Mouse (Mus musculus) CH12.LX (cell line): ENCODE data around the gene Grtp1.

Experiments
- CHD1 ChIP-seq: IDR thresholded peaks from 2 replicates; pipeline ENCODE4 v1.6.1; 2012; ENCODE audit warnings: low read depth, low read length, improper control_type of control experiment, inconsistent platforms
- CTCF ChIP-seq, 2 experiments: IDR thresholded peaks in 1 of 2; conservative IDR thresholded peaks in 1 of 2; 2 replicates each; pipeline ENCODE4 v1.5.1; 2011 to 2012; ENCODE audit warnings: low read depth in 2 of 2, low read length in 2 of 2, improper control_type of control experiment in 1 of 2, inconsistent platforms in 1 of 2, mild to moderate bottlenecking in 1 of 2, moderate library complexity in 1 of 2
- E2F4 ChIP-seq: IDR thresholded peaks from 2 replicates; pipeline ENCODE4 v1.6.1; 2011; ENCODE audit warnings: low read depth, low read length, improper control_type of control experiment; ENCODE audit not compliant: insufficient replicate concordance
- HCFC1 ChIP-seq: IDR thresholded peaks from 2 replicates; pipeline ENCODE4 v1.6.1; 2012; ENCODE audit warnings: low read depth, mild to moderate bottlenecking, inconsistent platforms, low read length, improper control_type of control experiment
- MAFK ChIP-seq: IDR thresholded peaks from 2 replicates; pipeline ENCODE4 v1.6.1; 2011; ENCODE audit warnings: low read length, improper control_type of control experiment; ENCODE audit not compliant: insufficient replicate concordance
- MAZ ChIP-seq: IDR thresholded peaks from 2 replicates; pipeline ENCODE4 v1.6.1; 2012; ENCODE audit warnings: low read depth, mild to moderate bottlenecking, inconsistent platforms, low read length, improper control_type of control experiment, moderate library complexity
- POLR2A ChIP-seq: IDR thresholded peaks from 2 replicates; pipeline ENCODE4 v1.6.1; 2011; ENCODE audit warnings: low read depth, mild to moderate bottlenecking, improper control_type of control experiment, low read length
- ZC3H11A ChIP-seq: IDR thresholded peaks from 2 replicates; pipeline ENCODE4 v1.6.1; 2012; ENCODE audit warnings: low read depth, mild to moderate bottlenecking, inconsistent platforms, low read length, improper control_type of control experiment

GRCm38 (mm10) chr8:13213479-13214268 lies 13.3 kb upstream of the Grtp1 start:
- TF ChIP-seq CHD1 (peak; percentile 59; the same call in 1 of the 2 replicates), CTCF (conservative IDR thresholded peaks at IDR 0.05 in 1 of 2, IDR thresholded peaks at IDR 0.05 in 1 of 2; ENCODE audit: low read depth in 2 of 2, low read length in 2 of 2) (peak; percentile 32 to 86; a peak in 3 of 4 replicates), POLR2A (0 out of 2 replicates have a peak, but pooled peaks have one; percentile 15), MAZ (peak; percentile 86), ZC3H11A (no peak), HCFC1 (peak; percentile 40; the same call in 1 of the 2 replicates), MAFK (peak; percentile 99), E2F4 (no peak)
